Mouse (Mus musculus) heart, embryonic 16.5 days (tissue): Measurements from ENCODE around the gene Tmem131l. TPM values are rescaled to one million over a fixed set of nuclear protein-coding genes. Genes with fewer than 3 reads are reported as not detected.

Experiments used
- ATAC-seq: fragments of 200-750 bp; cut with Nextera tagmentation; replicated peaks from 2 replicates; pipeline ENCODE4 v1.8.0; 2017; ENCODE audit warnings: moderate number of reproducible peaks; ENCODE audit not compliant: insufficient read depth, low FRiP score; ENCODE audit errors: extremely low read depth
- H3K27ac ChIP-seq: fragments of 300-500 bp; sonication (generic); 2 replicates; pipeline ENCODE4 v1.5.1; 2014; ENCODE audit warnings: mild to moderate bottlenecking, low read length, control low read depth, moderate library complexity
- H3K27me3 ChIP-seq: fragments of 300-500 bp; sonication (generic); 2 replicates; pipeline ENCODE4 v1.6.1; 2014; ENCODE audit warnings: low read length, mixed read lengths; ENCODE audit not compliant: control insufficient read depth, insufficient read depth
- H3K36me3 ChIP-seq: fragments of 300-500 bp; sonication (generic); 2 replicates; pipeline ENCODE4 v1.6.1; 2014; ENCODE audit not compliant: control insufficient read depth, insufficient read depth
- H3K4me1 ChIP-seq: fragments of 300-500 bp; sonication (generic); 2 replicates; pipeline ENCODE4 v1.6.1; 2014; ENCODE audit warnings: low read length, mixed read lengths; ENCODE audit not compliant: control insufficient read depth, insufficient read depth
- H3K4me2 ChIP-seq: fragments of 300-500 bp; sonication (generic); 2 replicates; pipeline ENCODE4 v1.6.1; 2014; ENCODE audit warnings: low read depth, mild to moderate bottlenecking, control low read depth, low read length
- H3K4me3 ChIP-seq: fragments of 300-500 bp; sonication (generic); 2 replicates; pipeline ENCODE4 v1.5.1; 2014; ENCODE audit warnings: mild to moderate bottlenecking, control low read depth, low read length
- H3K9ac ChIP-seq: fragments of 300-500 bp; sonication (generic); 2 replicates; pipeline ENCODE4 v1.6.1; 2014; ENCODE audit warnings: low read length, control low read depth
- H3K9me3 ChIP-seq: fragments of 300-500 bp; sonication (generic); replicated peaks from 2 replicates; pipeline ENCODE4 v1.6.1; 2016; ENCODE audit warnings: low read length; ENCODE audit not compliant: control insufficient read depth
- WGBS: fragments of 180-500 bp; shearing (Covaris S2); extraction: QIAGEN DNeasy Blood & Tissue Kit; methylation state at CpG from one replicate; pipeline ENCODE4 v1.1.7; 2014; 5-methylcytosine and 5-hydroxymethylcytosine counted together
- polyA plus RNA-seq: library from polyadenylated mRNA; unstranded; fragments of >200 nt; fragmentation: Nextera tagmentation; extraction: Ambion mirVana; gene quantifications from 2 replicates; pipeline ENCODE4 v1.2.1, GENCODE M21; 2015

The Tmem131l gene
- polyA plus RNA-seq, 1 experiment from 2014 or later = 47.8 TPM

GRCm38 (mm10) chr3:84027691-84028159, 12.2 kb downstream of the Tmem131l start:
- Histone ChIP-seq H3K27me3 (no peaks in the 10 kb centered on the region), H3K9ac (no peak overlapping the region), H3K27ac (no peak overlapping the region), H3K4me1 (peaks cover 7% of the 10 kb centered on the region; the same call in 1 of the 2 replicates), H3K9me3 (no peaks in the 10 kb centered on the region), H3K4me3 (no peak overlapping the region), H3K36me3 (peaks cover 12% of the 10 kb centered on the region), H3K4me2 (no peak overlapping the region)
- ATAC-seq = no peak
- 66% methylated on average over 8 of the region's 8 CpGs for WGBS

DNA sequence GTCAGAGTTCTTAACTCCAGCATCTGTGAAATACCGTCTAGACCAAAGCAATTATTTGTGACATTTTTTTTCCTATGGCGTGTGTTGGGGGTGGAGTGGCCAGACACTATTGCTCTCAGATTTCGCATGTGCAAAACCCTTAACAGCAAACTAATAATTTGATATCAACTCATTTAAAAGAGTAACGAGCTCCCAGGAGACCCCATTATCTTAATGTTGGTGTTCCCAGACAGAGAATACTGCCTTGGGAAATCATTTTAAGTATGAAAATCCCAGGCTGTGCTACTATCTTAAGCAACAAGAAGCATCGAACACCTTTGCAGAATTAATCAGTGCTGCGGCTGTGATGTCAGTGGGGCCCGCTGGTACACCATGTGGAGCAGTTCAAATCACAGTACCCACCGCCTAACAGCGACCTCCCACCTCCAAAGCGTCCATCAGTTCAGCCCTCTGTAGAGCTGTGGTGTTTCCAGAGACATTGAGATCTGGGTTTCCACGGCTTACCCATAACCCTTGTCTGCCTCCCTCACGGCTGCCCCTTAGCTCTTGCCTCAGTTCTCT, 15.4 kb downstream of the Tmem131l start:
- WGBS = 85% methylated on average over 12 of the region's 12 CpGs
- H3K27ac ChIP-seq = no peak overlapping the region
- ATAC-seq = no peak
- H3K36me3 ChIP-seq = no peaks in the 10 kb centered on the region
- peaks cover 20% of the 10 kb centered on the region; the same call in 1 of the 2 replicates for H3K4me1 ChIP-seq
- H3K9ac ChIP-seq = no peak overlapping the region
- H3K4me3 ChIP-seq = no peak overlapping the region
- H3K9me3 ChIP-seq = no peaks in the 10 kb centered on the region
- no peak overlapping the region for H3K4me2 ChIP-seq
- no peaks in the 10 kb centered on the region for H3K27me3 ChIP-seq

- 75% methylated on average over 5 of the region's 5 CpGs for WGBS
- Histone ChIP-seq H3K27ac (no peak overlapping the region), H3K4me3 (no peak overlapping the region), H3K9me3 (no peaks in the 10 kb centered on the region), H3K36me3 (peaks cover 3% of the 10 kb centered on the region; the same call in 1 of the 2 replicates), H3K4me2 (no peak overlapping the region), H3K4me1 (peaks cover 21% of the 10 kb centered on the region; the same call in 1 of the 2 replicates), H3K27me3 (no peaks in the 10 kb centered on the region), H3K9ac (no peak overlapping the region)
- no peak for ATAC-seq
Measured at GRCm38 (mm10) chr3:84022723-84023122, 17.3 kb downstream of the Tmem131l start.

DNA sequence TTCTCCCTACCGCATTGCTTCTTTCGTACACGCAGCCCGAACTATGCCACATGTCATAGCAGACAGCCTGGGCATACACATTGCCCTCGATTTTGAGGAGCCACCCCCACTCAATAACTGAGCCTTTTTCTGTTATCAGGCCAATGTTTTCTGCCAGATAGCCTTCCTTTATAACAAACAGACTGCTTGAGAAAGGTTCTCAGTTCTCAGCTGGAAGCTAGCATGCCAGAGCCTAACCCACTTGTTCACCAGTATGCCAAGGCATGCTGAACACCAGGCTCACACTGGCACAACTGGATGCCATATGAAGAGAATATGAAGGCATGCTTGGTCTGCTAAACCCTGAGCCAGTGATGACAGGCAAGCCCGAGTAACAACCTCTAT, 17.8 kb downstream of the Tmem131l start:
- Histone ChIP-seq H3K27ac (no peak overlapping the region), H3K4me1 (peaks cover 18% of the 10 kb centered on the region; the same call in 1 of the 2 replicates), H3K9me3 (no peaks in the 10 kb centered on the region), H3K4me3 (no peak overlapping the region), H3K4me2 (no peak overlapping the region), H3K27me3 (no peaks in the 10 kb centered on the region), H3K9ac (no peak overlapping the region), H3K36me3 (peaks cover 3% of the 10 kb centered on the region; the same call in 1 of the 2 replicates)
- WGBS = 79% methylated on average over 6 of the region's 6 CpGs
- ATAC-seq = no peak

- no peak overlapping the region for H3K9ac ChIP-seq
- no peak overlapping the region for H3K27ac ChIP-seq
- ATAC-seq = 0 out of 2 replicates have a peak, but pooled peaks have one; percentile 10
- WGBS = 58% methylated on average over 8 of the region's 8 CpGs
- H3K36me3 ChIP-seq = peaks cover 3% of the 10 kb centered on the region; the same call in 1 of the 2 replicates
- no peaks in the 10 kb centered on the region for H3K9me3 ChIP-seq
- H3K27me3 ChIP-seq = no peaks in the 10 kb centered on the region
- peaks cover 18% of the 10 kb centered on the region; the same call in 1 of the 2 replicates for H3K4me1 ChIP-seq
- H3K4me3 ChIP-seq = no peak overlapping the region
- H3K4me2 ChIP-seq = no peak overlapping the region
Measured at GRCm38 (mm10) chr3:84021217-84022200, 18.5 kb downstream of the Tmem131l start.

- no peak for ATAC-seq
- no peak overlapping the region for H3K4me2 ChIP-seq
- no peaks in the 10 kb centered on the region for H3K27me3 ChIP-seq
- H3K4me1 ChIP-seq = peaks cover 18% of the 10 kb centered on the region; the same call in 1 of the 2 replicates
- no peak overlapping the region for H3K9ac ChIP-seq
- no peaks in the 10 kb centered on the region for H3K9me3 ChIP-seq
- peaks cover 3% of the 10 kb centered on the region; the same call in 1 of the 2 replicates for H3K36me3 ChIP-seq
- no peak overlapping the region for H3K4me3 ChIP-seq
- no peak overlapping the region for H3K27ac ChIP-seq
- WGBS = 86% methylated on average over 3 of the region's 3 CpGs
Measured at GRCm38 (mm10) chr3:84020528-84020927, 19.4 kb downstream of the Tmem131l start.

- Histone ChIP-seq H3K4me3 (no peak overlapping the region), H3K9me3 (0 out of 2 replicates have a peak, but pooled peaks cover 4% of the 10 kb centered on the region), H3K4me1 (peaks cover 10% of the 10 kb centered on the region; the same call in 1 of the 2 replicates), H3K27ac (no peak overlapping the region), H3K27me3 (no peaks in the 10 kb centered on the region), H3K4me2 (no peak overlapping the region), H3K9ac (no peak overlapping the region), H3K36me3 (peaks cover 11% of the 10 kb centered on the region)
- ATAC-seq = no peak
- 67% methylated on average over 4 of the region's 4 CpGs for WGBS
Measured at GRCm38 (mm10) chr3:84015484-84016016, 24.4 kb downstream of the Tmem131l start.

DNA sequence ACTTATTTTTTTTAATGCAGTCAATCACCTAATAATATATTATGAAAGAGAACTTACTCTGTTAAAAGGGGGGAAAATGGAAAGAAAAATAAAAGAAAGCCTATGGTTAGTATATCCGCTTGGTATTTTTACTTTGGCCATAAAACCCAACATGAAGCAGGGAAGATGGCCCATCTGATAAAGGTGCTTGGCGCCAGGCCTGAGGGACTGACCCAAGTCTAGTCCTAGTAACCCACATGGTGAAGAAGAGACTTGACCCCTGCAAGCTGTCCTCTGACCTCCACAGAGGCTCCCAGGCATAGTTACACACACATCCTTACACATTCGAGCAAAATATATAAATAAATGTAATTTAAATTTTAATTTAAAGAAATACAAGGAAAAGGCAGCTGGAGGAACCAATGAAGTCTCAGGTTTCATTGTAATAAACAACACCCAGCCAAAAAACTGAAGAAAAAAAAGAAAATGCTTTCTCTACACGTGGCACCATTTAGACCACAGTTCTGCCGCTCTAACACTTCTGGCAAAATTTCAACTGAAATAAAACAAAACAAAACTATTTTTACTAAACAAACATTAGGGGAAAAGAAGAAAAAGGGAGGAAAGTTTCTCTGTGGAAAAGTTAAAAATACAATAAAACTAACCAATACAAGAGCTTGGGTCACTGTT, 28.8 kb downstream of the Tmem131l start:
- H3K4me2 ChIP-seq = no peak overlapping the region
- H3K27ac ChIP-seq = no peak overlapping the region
- WGBS = 70% methylated on average over 5 of the region's 5 CpGs
- no peak overlapping the region for H3K4me3 ChIP-seq
- no peak for ATAC-seq
- H3K9me3 ChIP-seq = 0 out of 2 replicates have a peak, but pooled peaks cover 4% of the 10 kb centered on the region
- no peak overlapping the region for H3K9ac ChIP-seq
- H3K4me1 ChIP-seq = no peaks in the 10 kb centered on the region
- peaks cover 8% of the 10 kb centered on the region for H3K36me3 ChIP-seq
- no peaks in the 10 kb centered on the region for H3K27me3 ChIP-seq
